Mouse (Mus musculus) myocyte (in vitro differentiated cells): ENCODE data around the gene Fut11.

ENCODE experiments used
- E2F4 ChIP-seq: IDR thresholded peaks from one replicate; pipeline ENCODE4 v1.6.1; 2011; ENCODE audit warnings: mild to moderate bottlenecking, control low read depth, moderate library complexity; ENCODE audit not compliant: insufficient read depth
- MAX ChIP-seq: IDR thresholded peaks from one replicate; pipeline ENCODE4 v1.6.1; 2011; ENCODE audit warnings: low read depth, mild to moderate bottlenecking, control low read depth
- MYOD1 ChIP-seq, 3 experiments: IDR thresholded peaks; one replicate each; pipeline ENCODE4 v1.6.1; 2011; ENCODE audit warnings: control low read depth in 2 of 3, low read depth in 2 of 3, mild to moderate bottlenecking in 2 of 3, moderate library complexity in 1 of 3; ENCODE audit not compliant: insufficient read length in 2 of 3, control insufficient read depth in 1 of 3
- MYOG ChIP-seq, 3 experiments: IDR thresholded peaks; one replicate each; pipeline ENCODE4 v1.6.1; 2011; ENCODE audit warnings: control low read depth in 2 of 3, low read depth in 2 of 3, mild to moderate bottlenecking in 2 of 3; ENCODE audit not compliant: insufficient read length in 2 of 3, control insufficient read depth in 1 of 3, insufficient read depth in 1 of 3
- POLR2A ChIP-seq: IDR thresholded peaks from one replicate; pipeline ENCODE4 v1.6.1; 2011; ENCODE audit warnings: low read depth, mild to moderate bottlenecking, control low read depth, moderate library complexity; ENCODE audit not compliant: insufficient read length
- POLR2AphosphoS2 ChIP-seq: IDR thresholded peaks from one replicate; pipeline ENCODE4 v1.6.1; 2011; ENCODE audit warnings: low read depth, control low read depth; ENCODE audit not compliant: insufficient read length
- REST ChIP-seq: IDR thresholded peaks from one replicate; pipeline ENCODE4 v1.6.1; 2011; ENCODE audit warnings: mild to moderate bottlenecking, control low read depth, moderate library complexity; ENCODE audit not compliant: insufficient read depth, insufficient read length
- SRF ChIP-seq: IDR thresholded peaks from one replicate; pipeline ENCODE4 v1.6.1; 2011; ENCODE audit warnings: low read depth; ENCODE audit not compliant: control insufficient read depth, insufficient read length
- TCF12 ChIP-seq: IDR thresholded peaks from one replicate; pipeline ENCODE4 v1.6.1; 2011; ENCODE audit warnings: mild to moderate bottlenecking, control low read depth; ENCODE audit not compliant: poor library complexity, insufficient read depth, severe bottlenecking
- TCF3 ChIP-seq: IDR thresholded peaks from one replicate; pipeline ENCODE4 v1.6.1; 2011; ENCODE audit warnings: low read depth, control low read depth; ENCODE audit not compliant: insufficient read length
- USF1 ChIP-seq: IDR thresholded peaks from one replicate; pipeline ENCODE4 v1.6.1; 2011; ENCODE audit warnings: low read depth, mild to moderate bottlenecking, control low read depth, moderate library complexity

GRCm38 (mm10) chr14:20677906-20678305 lies 16.9 kb upstream of the Fut11 start:
- no peak for TF ChIP-seq MAX
- no peak for TF ChIP-seq USF1
- TF ChIP-seq POLR2A = no peak
- no peak for TF ChIP-seq E2F4
- no peak for TF ChIP-seq REST
- no peak for TF ChIP-seq TCF3
- no peak for TF ChIP-seq SRF
- no peak for TF ChIP-seq POLR2AphosphoS2
- no peak for TF ChIP-seq TCF12
- no peak for TF ChIP-seq MYOG (IDR thresholded peaks at IDR 0.05; ENCODE audit: control insufficient read depth in 1 of 3, insufficient read depth in 1 of 3, insufficient read length in 2 of 3, low read depth in 2 of 3)
- no peak for TF ChIP-seq MYOD1 (IDR thresholded peaks at IDR 0.05; ENCODE audit: control insufficient read depth in 1 of 3, insufficient read length in 2 of 3, low read depth in 2 of 3)
